Mouse (Mus musculus) intestine, embryonic 14.5 days (tissue): ENCODE results near the gene Fstl3. TPM values are rescaled to one million over a fixed set of nuclear protein-coding genes. Genes with fewer than 3 reads are reported as not detected.

ENCODE experiments used
- ATAC-seq: fragments of 200-750 bp; cut with Nextera tagmentation; replicated peaks from 2 replicates; pipeline ENCODE4 v1.8.0; 2017; ENCODE audit warnings: low read depth, moderate number of reproducible peaks, moderate TSS enrichment, moderate library complexity; ENCODE audit not compliant: low FRiP score, low TSS enrichment
- DNase-seq: peaks from one replicate; pipeline ENCODE4 v3.0.0-alpha.2; 2018; ENCODE audit warnings: low spot score
- H3K27ac ChIP-seq: fragments of 300-500 bp; sonication (generic); 2 replicates; pipeline ENCODE4 v1.5.1; 2014; ENCODE audit warnings: low read depth, mild to moderate bottlenecking, control low read depth
- H3K27me3 ChIP-seq: fragments of 300-500 bp; sonication (generic); replicated peaks from 2 replicates; pipeline ENCODE4 v1.6.1; 2014; ENCODE audit warnings: low read length, control low read depth; ENCODE audit not compliant: control insufficient read depth, insufficient read depth
- H3K36me3 ChIP-seq: fragments of 300-500 bp; sonication (generic); 2 replicates; pipeline ENCODE4 v1.6.1; 2014; ENCODE audit warnings: low read length, control low read depth; ENCODE audit not compliant: control insufficient read depth, insufficient read depth
- H3K4me1 ChIP-seq: fragments of 300-500 bp; sonication (generic); replicated peaks from 2 replicates; pipeline ENCODE4 v1.6.1; 2014; ENCODE audit warnings: low read length, control low read depth, mixed read lengths; ENCODE audit not compliant: control insufficient read depth, insufficient read depth
- H3K4me2 ChIP-seq: fragments of 300-500 bp; sonication (generic); 2 replicates; pipeline ENCODE4 v1.6.1; 2014; ENCODE audit warnings: low read length
- H3K4me3 ChIP-seq: fragments of 300-500 bp; sonication (generic); 2 replicates; pipeline ENCODE4 v1.5.1; 2014; ENCODE audit warnings: low read depth, low read length, control low read depth, mixed read lengths
- H3K9ac ChIP-seq: fragments of 300-500 bp; sonication (generic); 2 replicates; pipeline ENCODE4 v1.6.1; 2014; ENCODE audit warnings: mild to moderate bottlenecking, low read length
- H3K9me3 ChIP-seq: fragments of 300-500 bp; sonication (generic); 2 replicates; pipeline ENCODE4 v1.6.1; 2016; ENCODE audit warnings: low read length, control low read depth; ENCODE audit not compliant: control insufficient read depth
- WGBS: fragments of 180-500 bp; shearing (Covaris S2); extraction: QIAGEN DNeasy Blood & Tissue Kit; methylation state at CpG from one replicate; pipeline ENCODE4 v1.1.7; 2014; 5-methylcytosine and 5-hydroxymethylcytosine counted together
- polyA plus RNA-seq: library from polyadenylated mRNA; unstranded; fragments of >200 nt; fragmentation: Nextera tagmentation; extraction: Ambion mirVana; gene quantifications from 2 replicates; pipeline ENCODE4 v1.2.1, GENCODE M21; 2014

Fstl3 gene
- polyA plus RNA-seq, 1 experiment from 2014 or later, result 11.1 TPM

DNA sequence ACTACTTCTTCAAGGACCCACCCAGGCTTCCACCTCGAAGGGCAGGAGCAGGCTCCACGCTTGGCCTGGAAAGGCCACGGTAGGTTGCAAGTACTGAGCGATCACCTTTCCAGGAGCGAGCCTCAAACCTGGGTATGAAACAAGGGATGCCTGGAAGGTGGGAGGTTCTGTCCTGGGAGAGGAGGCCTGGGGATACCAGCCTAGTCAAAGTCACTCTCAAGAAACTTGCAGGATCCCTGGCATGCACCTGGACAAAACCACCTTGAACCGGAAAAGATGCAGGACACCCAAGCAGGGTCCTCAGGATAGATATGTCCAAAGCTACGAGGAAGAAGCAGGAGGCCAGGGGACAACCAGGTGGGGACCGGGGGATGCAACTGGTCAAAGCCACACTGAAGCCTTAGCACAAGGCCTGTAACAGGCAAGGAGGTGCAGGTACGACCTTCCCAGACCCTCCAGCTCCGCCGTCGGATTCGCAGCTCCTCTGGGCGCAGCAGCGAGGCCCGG is 11.0 kb upstream of the Fstl3 start:
- H3K4me2 ChIP-seq, result peak overlapping the region; percentile 93
- H3K27me3 ChIP-seq, result no peaks in the 10 kb centered on the region
- H3K36me3 ChIP-seq, result peaks cover 15% of the 10 kb centered on the region
- H3K4me3 ChIP-seq, result peak overlapping the region; percentile 68
- no peak for ATAC-seq
- H3K4me1 ChIP-seq, result peaks cover 23% of the 10 kb centered on the region
- H3K9ac ChIP-seq, result peak overlapping the region; percentile 87
- peak overlapping the region; percentile 87 for H3K27ac ChIP-seq
- no peak for DNase-seq
- WGBS, result 9% methylated on average over 15 of the region's 16 CpGs
- H3K9me3 ChIP-seq, result no peaks in the 10 kb centered on the region

DNA sequence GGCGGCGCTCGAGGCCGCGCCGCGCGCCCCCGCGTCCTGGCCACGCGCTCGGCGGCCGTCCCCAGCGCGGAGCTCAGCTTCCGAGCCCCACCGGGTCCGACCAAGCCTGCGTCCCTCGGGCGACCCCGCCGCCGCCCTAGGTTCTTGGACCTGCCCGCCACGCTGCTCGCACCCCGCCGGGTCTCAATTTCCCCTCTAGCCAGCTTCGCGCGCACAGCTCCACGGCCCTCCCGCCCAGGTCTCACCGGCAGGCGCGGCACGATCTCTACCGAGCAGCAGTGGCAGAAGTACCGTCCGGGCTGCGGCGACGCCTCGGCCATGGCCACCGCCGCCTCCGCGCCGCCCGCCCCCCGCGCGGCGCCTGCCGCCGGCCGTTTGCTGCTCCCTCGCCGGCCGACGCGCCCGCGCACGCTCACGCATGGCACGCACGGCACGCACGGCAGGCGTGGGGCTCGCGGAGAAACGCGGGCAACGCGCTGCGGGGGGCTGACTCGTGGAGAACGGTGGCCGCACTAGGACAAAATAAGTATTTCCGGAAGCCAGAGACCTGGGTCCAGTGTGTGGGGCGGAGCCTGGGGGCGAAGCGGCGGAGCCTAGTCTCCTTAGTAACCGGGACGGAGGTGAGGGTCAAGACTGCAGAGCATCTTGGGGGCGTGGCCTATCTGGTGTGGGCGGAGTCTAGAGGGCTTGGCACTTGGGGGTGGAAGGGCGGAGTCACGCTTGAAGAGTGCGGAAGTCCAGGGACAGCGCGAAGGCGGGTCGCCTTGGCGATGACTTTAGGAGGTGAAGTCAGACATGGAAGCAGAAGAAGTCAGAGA is 10.4 kb upstream of the Fstl3 start, which contains the start of gene Rnf126:
Gene Rnf126, minus strand, starts transcription at position 445 of the 818 bp plus-strand sequence.
- H3K4me1 ChIP-seq, result peaks cover 23% of the 10 kb centered on the region
- peaks cover 9% of the 10 kb centered on the region for H3K36me3 ChIP-seq
- peak; percentile 93 for ATAC-seq
- peak; percentile 100 for DNase-seq
- H3K27ac ChIP-seq, result peak within 1 kb of the TSS; percentile 87
- WGBS, result under 1% methylated on average over 89 of the region's 101 CpGs
- peak within 1 kb of the TSS; percentile 93 for H3K4me2 ChIP-seq
- H3K9ac ChIP-seq, result peak within 1 kb of the TSS; percentile 87
- H3K27me3 ChIP-seq, result no peaks in the 10 kb centered on the region
- no peaks in the 10 kb centered on the region for H3K9me3 ChIP-seq
- peak within 1 kb of the TSS; percentile 68 for H3K4me3 ChIP-seq

DNA sequence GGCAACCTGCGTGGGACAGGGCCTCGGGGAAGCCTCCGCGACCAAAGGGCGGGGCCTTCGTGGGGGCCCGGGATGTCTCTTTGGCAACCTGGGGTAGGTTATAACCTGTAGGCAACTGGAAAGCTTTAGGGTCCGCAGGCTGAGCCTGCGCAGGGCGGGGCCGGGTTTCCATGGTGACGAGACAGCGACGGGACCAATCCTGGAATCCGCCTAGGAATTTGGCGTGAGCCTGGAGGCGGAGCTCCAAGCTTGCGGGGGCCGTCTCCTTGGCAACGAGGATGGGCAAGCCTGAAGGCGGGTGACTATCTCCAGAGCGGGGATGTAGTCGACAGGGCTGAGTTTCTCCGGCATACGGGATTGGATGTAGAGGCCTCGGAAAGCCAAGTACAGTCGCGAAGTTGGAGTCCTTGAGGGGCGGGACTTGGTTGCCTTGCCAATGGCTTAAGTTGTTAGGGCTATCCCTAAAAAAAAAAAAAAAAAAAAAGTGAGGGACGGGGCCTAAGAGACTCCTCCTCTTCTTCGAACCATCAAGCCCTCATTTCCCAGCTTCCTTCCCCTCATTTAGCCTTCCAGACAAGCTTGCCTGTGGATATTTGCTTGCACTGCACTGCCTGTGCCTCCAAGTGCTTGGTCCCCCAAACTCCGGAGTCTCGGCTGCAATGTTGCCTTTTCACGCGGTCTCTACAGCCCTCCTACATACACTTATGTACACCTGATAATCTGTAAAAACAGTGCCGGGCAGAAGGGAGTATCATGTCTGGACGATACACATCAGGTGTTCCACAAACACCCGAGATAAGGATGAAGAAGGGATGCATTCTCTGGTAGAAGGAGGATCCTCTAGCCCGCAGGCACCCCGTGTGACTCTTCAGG is 9.5 kb upstream of the Fstl3 start:
- no peaks in the 10 kb centered on the region; the same call in 1 of the 2 replicates for H3K36me3 ChIP-seq
- 10% methylated on average over 39 of the region's 40 CpGs for WGBS
- ATAC-seq, result peak; percentile 86

DNA sequence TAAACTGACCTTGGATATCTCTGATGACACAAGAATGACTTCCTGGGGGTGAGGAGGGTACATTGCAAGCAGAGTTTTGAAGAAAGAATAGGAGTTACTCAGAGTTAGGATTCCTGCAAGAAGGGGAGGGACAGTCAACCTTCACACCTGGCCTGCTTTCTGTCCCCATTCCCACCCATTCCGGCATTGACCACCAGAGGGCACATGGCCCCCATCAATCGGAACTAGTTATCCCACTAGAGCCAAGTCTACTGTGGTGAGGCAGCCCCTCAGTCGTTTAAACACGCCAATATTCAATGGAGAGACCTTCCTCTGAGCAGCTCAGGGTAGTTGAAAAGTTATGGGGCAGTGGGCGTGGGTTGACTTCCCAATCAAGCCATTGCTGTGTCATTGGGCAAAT is 8.7 kb upstream of the Fstl3 start:
- ATAC-seq (no peak), DNase-seq (peak; percentile 96)
- no peaks in the 10 kb centered on the region for H3K36me3 ChIP-seq
- H3K9me3 ChIP-seq, result no peaks in the 10 kb centered on the region
- H3K9ac ChIP-seq, result no peak overlapping the region
- peak overlapping the region; percentile 93; the same call in 1 of the 2 replicates for H3K4me2 ChIP-seq
- H3K27me3 ChIP-seq, result no peaks in the 10 kb centered on the region
- no peak overlapping the region for H3K4me3 ChIP-seq
- 1% methylated on average over 5 of the region's 5 CpGs for WGBS
- H3K27ac ChIP-seq, result 0 out of 2 replicates have a peak overlapping the region, but pooled peaks have one; percentile 6
- peaks cover 23% of the 10 kb centered on the region for H3K4me1 ChIP-seq

More for the DNA sequence above, 9.5 kb upstream of the Fstl3 start:
- Histone ChIP-seq H3K9ac (peak overlapping the region; percentile 25), H3K27ac (peak overlapping the region; percentile 87), H3K9me3 (no peaks in the 10 kb centered on the region), H3K4me1 (peaks cover 23% of the 10 kb centered on the region), H3K4me3 (peak overlapping the region; percentile 68), H3K4me2 (peak overlapping the region; percentile 93), H3K27me3 (no peaks in the 10 kb centered on the region)
- DNase-seq, result peak; percentile 94

DNA sequence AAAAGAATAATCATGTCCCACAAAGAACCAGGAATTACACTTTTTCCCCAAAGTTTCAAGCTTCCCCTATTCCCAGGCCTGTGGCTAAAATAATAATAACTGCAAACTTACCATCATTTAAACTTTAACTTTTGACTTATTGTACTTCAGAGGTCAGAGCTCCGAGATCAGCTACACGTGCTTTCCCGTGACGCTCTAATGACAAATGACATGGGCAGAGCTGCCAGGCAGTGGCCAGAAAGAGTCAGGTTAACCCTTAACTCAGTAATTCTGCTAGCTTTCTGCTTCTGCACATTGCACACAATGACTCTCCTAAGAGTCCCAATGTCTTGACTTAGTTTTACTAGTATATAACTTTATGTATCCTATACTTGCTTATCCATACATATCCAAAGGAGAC is 7.7 kb upstream of the Fstl3 start:
- no peak for ATAC-seq
- no peak overlapping the region for H3K27ac ChIP-seq
- 35% methylated on average over 4 of the region's 4 CpGs for WGBS

DNA sequence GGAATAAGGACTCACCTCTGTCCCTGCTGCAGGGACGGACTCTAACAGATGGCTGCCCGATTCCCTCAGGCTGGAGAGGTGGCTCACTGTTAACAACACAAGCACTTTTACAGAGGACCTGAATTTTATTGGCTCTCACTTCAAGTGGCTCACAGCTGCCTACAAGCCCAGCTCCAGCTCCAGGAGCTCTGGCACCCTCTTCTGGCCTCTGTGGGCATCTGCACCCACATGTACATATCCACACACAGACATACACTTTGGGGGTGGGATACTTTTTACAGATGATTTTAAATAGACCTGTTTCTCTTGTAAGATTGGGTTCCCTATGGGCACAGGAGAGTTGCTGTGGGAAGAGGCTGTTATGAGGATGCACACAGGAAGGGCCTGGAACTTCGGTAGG is 4.8 kb upstream of the Fstl3 start:
- no peak for DNase-seq
- H3K27me3 ChIP-seq, result no peaks in the 10 kb centered on the region
- H3K36me3 ChIP-seq, result no peaks in the 10 kb centered on the region
- H3K9ac ChIP-seq, result no peak overlapping the region
- H3K27ac ChIP-seq, result no peak overlapping the region
- WGBS, result 90% methylated on average over 3 of the region's 3 CpGs
- peaks cover 4% of the 10 kb centered on the region; the same call in 1 of the 2 replicates for H3K9me3 ChIP-seq
- H3K4me3 ChIP-seq, result no peak overlapping the region
- no peak overlapping the region for H3K4me2 ChIP-seq
- H3K4me1 ChIP-seq, result peaks cover 9% of the 10 kb centered on the region; the same call in 1 of the 2 replicates
- ATAC-seq, result no peak

More for the DNA sequence above, 7.7 kb upstream of the Fstl3 start:
- no peak for DNase-seq
- Histone ChIP-seq H3K27me3 (no peaks in the 10 kb centered on the region), H3K36me3 (no peaks in the 10 kb centered on the region), H3K9ac (no peak overlapping the region), H3K9me3 (no peaks in the 10 kb centered on the region), H3K4me2 (no peak overlapping the region), H3K4me3 (no peak overlapping the region), H3K4me1 (peaks cover 23% of the 10 kb centered on the region)

DNA sequence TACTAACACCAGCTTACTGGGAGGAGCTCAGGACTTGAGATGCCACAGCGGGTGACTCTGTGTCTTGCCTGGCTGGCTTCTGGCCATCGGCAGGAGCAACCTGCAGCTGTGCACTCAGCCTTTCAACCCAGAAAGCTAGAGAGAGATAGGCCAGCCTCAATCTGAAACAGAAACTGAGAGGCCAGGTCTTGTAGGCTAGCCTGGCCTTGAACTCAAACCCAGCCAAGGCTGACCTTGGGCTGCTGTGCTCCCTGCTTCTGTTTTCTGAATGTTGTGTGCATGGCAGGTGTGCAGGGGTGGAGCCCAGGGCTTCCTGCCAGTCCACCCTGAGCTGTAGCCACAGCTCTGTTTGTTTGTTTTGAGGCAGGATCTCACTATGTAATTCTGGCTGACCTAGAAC is 3.9 kb upstream of the Fstl3 start:
- H3K27me3 ChIP-seq, result no peaks in the 10 kb centered on the region
- H3K9ac ChIP-seq, result no peak overlapping the region
- no peak overlapping the region for H3K27ac ChIP-seq
- H3K4me3 ChIP-seq, result no peak overlapping the region
- ATAC-seq (no peak), DNase-seq (no peak)
- WGBS, result 97% methylated on average over 2 of the region's 2 CpGs
- peaks cover 4% of the 10 kb centered on the region; the same call in 1 of the 2 replicates for H3K9me3 ChIP-seq
- no peak overlapping the region for H3K4me2 ChIP-seq
- H3K4me1 ChIP-seq, result peaks cover 12% of the 10 kb centered on the region
- no peaks in the 10 kb centered on the region for H3K36me3 ChIP-seq

DNA sequence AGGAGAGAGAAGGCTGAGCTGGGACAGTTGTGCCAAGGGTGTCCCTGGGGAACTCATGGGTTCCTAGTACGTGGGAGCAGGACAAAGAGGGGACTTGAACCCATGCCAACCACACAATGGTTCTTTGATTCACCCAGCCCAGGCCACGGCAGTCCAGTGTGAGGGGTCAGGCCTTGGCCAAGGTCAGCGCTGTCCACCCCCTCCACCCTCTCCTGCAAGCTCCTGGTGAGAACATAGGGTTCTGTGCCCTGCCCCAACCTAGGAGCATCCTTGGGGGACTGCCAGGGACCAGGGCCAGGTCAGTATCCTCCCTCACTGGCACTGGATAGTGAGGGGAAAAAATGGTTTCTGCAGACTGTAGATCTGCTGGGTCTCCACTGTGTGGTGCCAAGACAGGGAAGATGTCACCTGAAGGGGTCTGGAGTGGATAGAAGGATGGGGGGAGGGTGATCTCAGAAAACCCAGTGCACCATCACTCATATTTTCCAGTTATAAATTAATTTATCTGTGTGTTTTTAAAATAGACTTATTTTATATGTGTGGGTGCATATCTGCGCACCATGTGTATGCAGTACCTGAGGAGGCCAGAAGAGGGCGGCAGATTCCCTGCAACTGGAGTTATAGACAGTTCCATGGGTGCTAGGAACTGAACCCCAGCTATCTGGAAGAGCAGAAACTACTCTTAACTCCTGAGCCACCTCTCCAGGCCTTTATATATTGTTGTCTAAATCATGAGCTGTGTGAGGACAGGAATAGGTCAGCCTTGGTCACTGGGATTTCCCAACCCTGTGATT is 2.4 kb upstream of the Fstl3 start:
- Histone ChIP-seq H3K4me1 (peaks cover 12% of the 10 kb centered on the region), H3K4me3 (no peak overlapping the region), H3K9ac (no peak overlapping the region), H3K4me2 (no peak overlapping the region), H3K36me3 (no peaks in the 10 kb centered on the region), H3K27me3 (no peaks in the 10 kb centered on the region), H3K27ac (no peak overlapping the region), H3K9me3 (peaks cover 4% of the 10 kb centered on the region; the same call in 1 of the 2 replicates)
- 66% methylated on average over 5 of the region's 5 CpGs for WGBS
- DNase-seq (no peak), ATAC-seq (no peak)
